Comparison of ENCODE assay signal across 9 mouse cellular contexts in the genomic region with DNA sequence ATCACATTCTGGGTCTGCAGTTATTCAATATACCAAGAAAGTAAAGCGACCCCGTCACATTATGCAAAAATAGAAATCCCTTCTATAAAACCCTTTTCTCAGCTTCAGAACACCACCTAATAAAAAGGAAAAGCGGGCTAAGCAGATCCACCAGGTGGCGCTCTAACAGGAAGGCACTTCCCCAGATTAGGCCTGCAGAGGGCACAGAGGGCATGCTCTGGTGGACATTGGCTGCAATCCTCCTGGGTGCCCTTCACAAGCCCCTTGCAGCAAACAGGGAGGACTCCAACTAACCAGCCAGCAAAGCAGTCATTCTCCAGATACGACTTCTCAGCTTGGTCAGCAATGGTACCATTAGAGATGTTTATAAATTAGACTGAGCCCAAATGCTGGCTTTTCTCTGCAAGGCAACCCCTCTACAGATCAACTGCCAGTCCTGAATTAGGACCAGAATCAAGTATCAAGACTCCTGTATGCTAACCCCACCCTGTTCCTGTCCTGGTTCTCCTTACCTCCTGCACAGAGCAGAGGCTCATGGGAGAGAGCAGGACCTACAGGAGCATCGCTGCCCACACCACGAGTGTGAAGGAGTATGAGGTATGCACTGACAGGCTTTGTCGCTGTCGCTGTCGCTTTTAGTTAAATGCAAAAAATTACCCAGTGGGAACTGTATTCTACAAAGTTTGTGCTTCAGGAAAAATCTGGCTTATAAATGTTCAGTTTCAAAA. TPM values are rescaled to one million over a fixed set of nuclear protein-coding genes. Genes with fewer than 3 reads are reported as not detected.
DNase-seq lines count a peak whose midpoint lies in the region; ATAC-seq lines count a peak whose summit lies in the region.
"Had no signal": no experiment of that assay in that cellular context is flagged by ENCODE, and none has a peak within 500 bp of the region (broad histone marks: within the 10 kb centered on the region; RNA-seq: fewer than 3 reads in every experiment).

No protein-coding gene starts in this region.

- 60% methylated on average over 10 of the region's 10 CpGs for WGBS in kidney, embryonic 15.5 days
- 54% methylated on average over 10 of the region's 10 CpGs for whole genome bisulfite sequencing in liver, embryonic 13.5 days (ENCODE audit: insufficient replicate concordance)

- no peak overlapping the region for H3K9ac ChIP-seq in kidney, embryonic 15.5 days
- no peak overlapping the region for H3K9ac ChIP-seq in liver, embryonic 13.5 days
- H3K9ac ChIP-seq: limb, embryonic 12.5 days had no signal

- H3K4me3 ChIP-seq in kidney, embryonic 15.5 days (replicated peaks): no peak overlapping the region
- no peak overlapping the region for H3K4me3 ChIP-seq in liver, embryonic 13.5 days (replicated peaks)
- H3K4me3 ChIP-seq: limb, embryonic 12.5 days had no signal

- H3K9me3 ChIP-seq in kidney, embryonic 15.5 days (replicated peaks): no peaks in the 10 kb centered on the region
- H3K9me3 ChIP-seq in liver, embryonic 13.5 days (replicated peaks): no peaks in the 10 kb centered on the region
- H3K9me3 ChIP-seq: limb, embryonic 12.5 days had no signal

- DNase-seq in CD4-positive helper T cell, adult 2 months (ENCODE audit: low read depth, low spot score): peak; percentile 69
- peak; percentile 72 to 93 for DNase-seq in adrenal gland, adult (ENCODE audit: inconsistent age in 2 of 2, low spot score in 1 of 2)
- DNase-seq in embryo, embryonic 10 days (ENCODE audit: low spot score): peak; percentile 85
- peak; percentile 69 to 91 for DNase-seq in heart, adult 18-20 months
- peak; percentile 38 for DNase-seq in liver, embryonic 13.5 days
- peak; percentile 26 for DNase-seq in retina, adult 2 months (ENCODE audit: low read depth, low spot score)
- peak; percentile 67 to 77 for DNase-seq in thymus, postnatal 36 days

- peaks cover 35% of the 10 kb centered on the region for H3K36me3 ChIP-seq in kidney, embryonic 15.5 days
- peaks cover 5% of the 10 kb centered on the region for H3K36me3 ChIP-seq in liver, embryonic 13.5 days

- H3K4me1 ChIP-seq in kidney, embryonic 15.5 days: no peaks in the 10 kb centered on the region
- 0 out of 2 replicates have a peak, but pooled peaks cover 6% of the 10 kb centered on the region for H3K4me1 ChIP-seq in liver, embryonic 13.5 days (replicated peaks)
- H3K4me1 ChIP-seq: limb, embryonic 12.5 days had no signal

- no peak overlapping the region for H3K4me2 ChIP-seq in kidney, embryonic 15.5 days
- no peak overlapping the region for H3K4me2 ChIP-seq in liver, embryonic 13.5 days
- H3K4me2 ChIP-seq: limb, embryonic 12.5 days had no signal

- H3K27me3 ChIP-seq in kidney, embryonic 15.5 days: no peaks in the 10 kb centered on the region
- H3K27me3 ChIP-seq in liver, embryonic 13.5 days: no peaks in the 10 kb centered on the region
- H3K27me3 ChIP-seq: limb, embryonic 12.5 days had no signal

- peak; percentile 46; the same call in 1 of the 2 replicates for ATAC-seq in kidney, embryonic 15.5 days (replicated peaks; ENCODE audit: low FRiP score)
- no peak for ATAC-seq in liver, embryonic 13.5 days (ENCODE audit: low read depth)

- no peak overlapping the region for H3K27ac ChIP-seq in kidney, embryonic 15.5 days
- no peak overlapping the region for H3K27ac ChIP-seq in liver, embryonic 13.5 days
- H3K27ac ChIP-seq: limb, embryonic 12.5 days had no signal

RNA-seq across cellular contexts. Expression of gene Esd, which starts 32.3 kb away (rescaled TPM):
- total RNA-seq in heart, adult 18-20 months (2021): 100 to 1,000 TPM; 124 to 130 TPM
- polyA plus RNA-seq in kidney, embryonic 15.5 days (2015; fragmentation: Nextera tagmentation; extraction: Ambion mirVana): 424 and 425 TPM in 2 replicates
- polyA plus RNA-seq in liver, embryonic 13.5 days (2015; fragmentation: Nextera tagmentation; extraction: Ambion mirVana): 257 and 280 TPM in 2 replicates

Comparison
In these comparisons a context has a peak if more than half of its experiments do, and no peak if none do; other contexts are left out.
1. DNase-seq: peak in every context shown above with its lines; median percentile 85 in embryo, embryonic 10 days; 82 in adrenal gland, adult; 80 in heart, adult 18-20 months; 72 in thymus, postnatal 36 days; 69 in CD4-positive helper T cell, adult 2 months; 38 in liver, embryonic 13.5 days; 26 in retina, adult 2 months.